Mouse (Mus musculus) gastrocnemius, postnatal 14 days (tissue): ENCODE results near the gene Dock10. TPM values are rescaled to one million over a fixed set of nuclear protein-coding genes. Genes with fewer than 3 reads are reported as not detected.

Source experiments
- DNase-seq: peaks from one replicate; pipeline ENCODE4 v3.0.0; 2021; ENCODE audit warnings: mixed read lengths
- intact Hi-C: fragments of 180-260 bp; cut with DNase I; formaldehyde crosslinking; loops from one replicate; pipeline ENCODE4 v1.15.1; 2025; ENCODE audit warnings: low total_unique reads
- total RNA-seq, 2 experiments: library from RNA; stranded (reverse); gene quantifications; 2 replicates each; pipeline ENCODE4 v1.2.3; 2021

Dock10 gene
- total RNA-seq, 2 experiments from 2014 or later, result 7.3 to 8.0 TPM

GRCm38 (mm10) chr1:80730582-80730981, 27.7 kb downstream of the Dock10 start:
- no peak for DNase-seq
- intact Hi-C loops, result no loop called here

GRCm38 (mm10) chr1:80730174-80730573, 28.2 kb downstream of the Dock10 start:
- intact Hi-C loops, result no loop called here
- DNase-seq, result no peak

- DNase-seq, result no peak
- intact Hi-C loops, result no loop called here
These were observed 30.1 kb downstream of the Dock10 start for GRCm38 (mm10) chr1:80728183-80728582.

- DNase-seq, result no peak
- intact Hi-C loops, result no loop called here
These were observed 30.9 kb downstream of the Dock10 start for GRCm38 (mm10) chr1:80727403-80727802.

- intact Hi-C loops, result no loop called here
- peak; percentile 52 for DNase-seq
These were observed 35.7 kb downstream of the Dock10 start for GRCm38 (mm10) chr1:80722647-80723046.

GRCm38 (mm10) chr1:80722001-80722400, 36.3 kb downstream of the Dock10 start:
- intact Hi-C loops, result no loop called here

GRCm38 (mm10) chr1:80721181-80721580, 37.1 kb downstream of the Dock10 start:
- intact Hi-C loops, result no loop called here
- DNase-seq, result no peak

More at GRCm38 (mm10) chr1:80722001-80722400, 36.3 kb downstream of the Dock10 start:
- no peak for DNase-seq

- no peak for DNase-seq
- intact Hi-C loops, result no loop called here
These were observed 38.2 kb downstream of the Dock10 start for GRCm38 (mm10) chr1:80720146-80720545.

GRCm38 (mm10) chr1:80719436-80719835, 38.9 kb downstream of the Dock10 start:
- DNase-seq, result no peak
- intact Hi-C loops, result no loop called here

- intact Hi-C loops, result no loop called here
- DNase-seq, result no peak
These were observed 39.7 kb downstream of the Dock10 start for GRCm38 (mm10) chr1:80718666-80719065.

GRCm38 (mm10) chr1:80715917-80716316, 42.4 kb downstream of the Dock10 start:
- no peak for DNase-seq
- intact Hi-C loops, result no loop called here

GRCm38 (mm10) chr1:80713920-80714319, 44.4 kb downstream of the Dock10 start:
- no peak for DNase-seq
- intact Hi-C loops, result no loop called here

- peak; percentile 20 for DNase-seq
These were observed 47.6 kb downstream of the Dock10 start for GRCm38 (mm10) chr1:80710607-80711261.

GRCm38 (mm10) chr1:80710097-80710541, 48.2 kb downstream of the Dock10 start:
- intact Hi-C loops, result no loop called here
- DNase-seq, result no peak

More at GRCm38 (mm10) chr1:80710607-80711261, 47.6 kb downstream of the Dock10 start:
- intact Hi-C loops, result no loop called here

- peak; percentile 16 for DNase-seq
- intact Hi-C loops, result no loop called here
These were observed 49.0 kb downstream of the Dock10 start for GRCm38 (mm10) chr1:80709299-80709698.

GRCm38 (mm10) chr1:80703279-80703678, 55.0 kb downstream of the Dock10 start:
- intact Hi-C loops, result no loop called here

GRCm38 (mm10) chr1:80676004-80676673, 82.2 kb downstream of the Dock10 start:
- intact Hi-C loops, result no loop called here

More at GRCm38 (mm10) chr1:80703279-80703678, 55.0 kb downstream of the Dock10 start:
- no peak for DNase-seq

GRCm38 (mm10) chr1:80671730-80672129, 86.6 kb downstream of the Dock10 start:
- intact Hi-C loops, result no loop called here
- DNase-seq, result no peak

More at GRCm38 (mm10) chr1:80676004-80676673, 82.2 kb downstream of the Dock10 start:
- DNase-seq, result no peak

- DNase-seq, result no peak
These were observed 87.3 kb downstream of the Dock10 start for GRCm38 (mm10) chr1:80671056-80671455.

GRCm38 (mm10) chr1:80670387-80670786, 87.9 kb downstream of the Dock10 start:
- DNase-seq, result no peak
- intact Hi-C loops, result no loop called here

More at GRCm38 (mm10) chr1:80671056-80671455, 87.3 kb downstream of the Dock10 start:
- intact Hi-C loops, result no loop called here

- intact Hi-C loops, result no loop called here
- DNase-seq, result no peak
These were observed 92.6 kb downstream of the Dock10 start for GRCm38 (mm10) chr1:80665761-80666160.
